Mouse (Mus musculus): ENCODE results near the gene Zfp784. TPM values are rescaled to one million over a fixed set of nuclear protein-coding genes. Genes with fewer than 3 reads are reported as not detected.
"Not testable (repeated sequence)": the region's sequence is repeated elsewhere in the genome, so short reads cannot be mapped to it uniquely, and the experiment has no call there.

Zfp784 gene
- total and polyA plus RNA-seq, 3 experiments = 1.3 to 2.7 (median 2.5) TPM

- H3K36me3 ChIP-seq (replicated peaks) = peaks cover 71% of the 10 kb centered on the region
- H3K27me3 ChIP-seq (ENCODE audit: insufficient read depth, low read length) = no peaks in the 10 kb centered on the region
- H3K9me3 ChIP-seq (replicated peaks) = no peaks in the 10 kb centered on the region
- peak overlapping the region; percentile 98 for H3K4me3 ChIP-seq (ENCODE audit: low read depth, low read length)
- TF ChIP-seq GATA2 (IDR thresholded peaks at IDR 0.05; ENCODE audit: borderline replicate concordance, low read depth, low read length) = no peak
- no peak for TF ChIP-seq GATA1 (IDR thresholded peaks at IDR 0.05; ENCODE audit: borderline replicate concordance, low read length)
- TF ChIP-seq TAL1 (conservative IDR thresholded peaks at IDR 0.05; ENCODE audit: low read depth, low read length) = no peak
- no peak for TF ChIP-seq POLR2AphosphoS5 (IDR thresholded peaks at IDR 0.05; ENCODE audit: insufficient replicate concordance, low read depth, low read length)
- TF ChIP-seq CTCF (IDR thresholded peaks at IDR 0.05; ENCODE audit: low read depth, low read length) = no peak
- ATAC-seq (ENCODE audit: extremely low read depth, insufficient number of reproducible peaks, low FRiP score, poor library complexity, severe bottlenecking) (no peak), DNase-seq (ENCODE audit: low spot score) (no peak)
- peaks cover 69% of the 10 kb centered on the region for H3K4me1 ChIP-seq (ENCODE audit: insufficient read depth, low read depth, low read length)
These were observed 43.0 kb upstream of the Zfp784 start for GRCm38 (mm10) chr7:5081241-5081640.

DNA sequence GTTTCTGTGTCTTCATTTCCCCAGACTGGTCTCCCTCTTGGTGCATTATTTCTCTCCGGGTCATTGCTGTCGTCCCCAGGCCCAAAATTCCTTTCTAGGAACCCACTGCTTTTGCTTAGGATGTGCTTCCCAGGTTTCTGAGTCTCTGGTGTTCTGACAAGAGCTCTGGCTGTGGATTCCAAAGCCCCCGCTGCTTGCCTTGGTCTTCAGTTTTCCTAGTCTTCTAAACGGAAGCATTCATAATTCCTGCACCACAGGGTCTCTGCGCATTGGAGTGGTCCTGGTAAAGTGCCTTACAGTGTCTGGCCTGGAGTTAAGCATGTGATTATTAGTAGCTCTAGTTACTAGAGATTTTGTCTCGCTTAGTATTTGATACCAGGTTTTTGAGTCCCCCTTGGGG lies 42.6 kb upstream of the Zfp784 start:
- H3K27me3 ChIP-seq (ENCODE audit: insufficient read depth, low read length) = no peaks in the 10 kb centered on the region
- no peaks in the 10 kb centered on the region for H3K9me3 ChIP-seq (replicated peaks)
- no peak for DNase-seq (ENCODE audit: low spot score)
- TF ChIP-seq GATA1 (IDR thresholded peaks at IDR 0.05; ENCODE audit: borderline replicate concordance, low read length) = no peak
- TF ChIP-seq POLR2AphosphoS5 (IDR thresholded peaks at IDR 0.05; ENCODE audit: insufficient replicate concordance, low read depth, low read length) = no peak
- no peak for TF ChIP-seq TAL1 (conservative IDR thresholded peaks at IDR 0.05; ENCODE audit: low read depth, low read length)
- no peak for TF ChIP-seq GATA2 (IDR thresholded peaks at IDR 0.05; ENCODE audit: borderline replicate concordance, low read depth, low read length)
- TF ChIP-seq CTCF (IDR thresholded peaks at IDR 0.05; ENCODE audit: low read depth, low read length) = no peak
- peaks cover 68% of the 10 kb centered on the region for H3K4me1 ChIP-seq (ENCODE audit: insufficient read depth, low read depth, low read length)
- H3K36me3 ChIP-seq (replicated peaks) = peaks cover 70% of the 10 kb centered on the region
- peak overlapping the region; percentile 98 for H3K4me3 ChIP-seq (ENCODE audit: low read depth, low read length)
- no peak for ATAC-seq (ENCODE audit: extremely low read depth, insufficient number of reproducible peaks, low FRiP score, poor library complexity, severe bottlenecking)

DNA sequence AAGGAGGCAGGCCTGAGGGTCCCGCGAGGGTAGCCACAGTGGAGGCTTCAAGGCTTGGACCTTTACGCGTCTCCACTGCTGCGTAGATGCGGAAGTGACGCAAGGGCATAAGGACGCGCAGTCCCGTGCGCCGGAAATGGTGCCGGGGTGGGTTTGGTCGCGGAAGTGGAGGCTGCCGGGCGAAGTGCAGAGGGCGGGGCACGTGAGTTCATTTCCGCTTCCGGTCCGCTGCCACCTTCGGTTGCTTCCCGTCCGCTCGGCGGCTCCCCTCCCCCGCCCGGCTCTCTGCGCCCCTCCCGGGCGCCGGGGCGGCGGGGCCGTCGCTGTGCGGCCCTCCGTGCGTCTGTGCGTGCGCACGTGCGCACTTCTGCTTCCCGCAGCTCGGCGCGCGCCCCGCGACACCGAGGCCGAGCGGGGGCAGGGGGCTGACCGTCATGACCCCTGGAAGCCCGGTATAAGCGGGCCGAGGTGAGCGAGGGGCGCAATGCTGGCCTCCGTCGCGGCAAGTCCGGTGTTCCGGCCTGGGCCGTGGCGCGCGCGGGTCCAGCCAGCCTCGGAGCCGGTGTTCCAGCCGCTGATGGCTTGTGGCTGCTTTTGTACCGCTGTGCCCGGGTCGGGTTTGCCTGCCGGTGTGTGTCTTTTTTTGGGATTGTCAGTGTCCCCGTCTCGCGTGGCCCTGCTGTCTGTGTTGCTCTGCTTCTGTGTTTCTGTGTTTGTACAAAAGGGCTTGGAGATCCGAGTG lies 41.9 kb upstream of the Zfp784 start, which contains the start of gene Epn1:
Epn1 (plus strand) TSS at position 226 of the 742 bp plus-strand sequence.
- H3K9me3 ChIP-seq (replicated peaks) = no peaks in the 10 kb centered on the region
- ATAC-seq (ENCODE audit: extremely low read depth, insufficient number of reproducible peaks, low FRiP score, poor library complexity, severe bottlenecking) (peak; percentile 69), DNase-seq (ENCODE audit: low spot score) (peak; percentile 85)
- peaks cover 68% of the 10 kb centered on the region for H3K4me1 ChIP-seq (ENCODE audit: insufficient read depth, low read depth, low read length)
- peak within 1 kb of the TSS; percentile 98 for H3K4me3 ChIP-seq (ENCODE audit: low read depth, low read length)
- TF ChIP-seq POLR2AphosphoS5 (IDR thresholded peaks at IDR 0.05; ENCODE audit: insufficient replicate concordance, low read depth, low read length) = peak; percentile 75; the same call in 1 of the 2 replicates
- no peak for TF ChIP-seq GATA1 (IDR thresholded peaks at IDR 0.05; ENCODE audit: borderline replicate concordance, low read length)
- no peak for TF ChIP-seq TAL1 (conservative IDR thresholded peaks at IDR 0.05; ENCODE audit: low read depth, low read length)
- H3K27me3 ChIP-seq (ENCODE audit: insufficient read depth, low read length) = no peaks in the 10 kb centered on the region
- H3K36me3 ChIP-seq (replicated peaks) = peaks cover 69% of the 10 kb centered on the region

DNA sequence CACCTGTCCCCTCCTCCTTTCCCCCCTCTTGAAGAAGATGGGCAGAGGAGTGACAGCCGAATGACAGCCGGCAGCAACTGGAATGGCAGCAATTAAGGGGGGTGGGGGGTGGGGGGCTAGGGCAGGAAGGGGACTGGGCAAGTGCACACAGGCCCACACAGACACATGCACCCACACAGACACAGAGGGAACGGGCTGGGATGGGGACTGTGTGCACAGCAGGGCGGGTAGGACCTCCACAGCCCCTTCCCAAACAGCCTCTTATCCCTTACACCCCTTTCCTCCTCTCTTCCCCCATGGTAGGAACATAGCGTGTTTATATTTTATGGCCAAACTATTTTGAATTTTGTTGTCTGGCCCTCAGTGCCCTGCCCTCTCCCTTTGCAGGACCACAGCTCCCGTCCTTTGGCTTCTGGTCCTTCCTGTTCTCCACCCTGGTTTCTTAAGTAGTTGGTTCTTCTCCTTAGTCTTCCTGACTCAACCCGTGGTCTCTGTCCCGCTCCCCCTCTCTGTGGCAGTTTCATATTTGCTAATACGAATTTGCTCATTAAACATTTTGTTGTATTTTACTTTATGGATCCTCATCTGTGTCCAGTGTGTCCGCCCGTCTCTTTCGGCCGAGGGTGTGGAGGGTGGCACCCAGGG lies 41.2 kb upstream of the Zfp784 start:
- H3K4me3 ChIP-seq (ENCODE audit: low read depth, low read length) = peak overlapping the region; percentile 98
- ATAC-seq (ENCODE audit: extremely low read depth, insufficient number of reproducible peaks, low FRiP score, poor library complexity, severe bottlenecking); H3K27me3 ChIP-seq (ENCODE audit: insufficient read depth, low read length); DNase-seq (ENCODE audit: low spot score); H3K9me3 ChIP-seq (replicated peaks): not testable (repeated sequence)
- H3K36me3 ChIP-seq (replicated peaks) = peaks cover 69% of the 10 kb centered on the region
- peaks cover 68% of the 10 kb centered on the region for H3K4me1 ChIP-seq (ENCODE audit: insufficient read depth, low read depth, low read length)

GRCm38 (mm10) chr7:5076931-5077330 lies 38.7 kb upstream of the Zfp784 start:
- H3K4me3 ChIP-seq (ENCODE audit: low read depth, low read length) = no peak overlapping the region
- ATAC-seq (ENCODE audit: extremely low read depth, insufficient number of reproducible peaks, low FRiP score, poor library complexity, severe bottlenecking) (peak; percentile 74), DNase-seq (ENCODE audit: low spot score) (peak; percentile 48)
- no peak for TF ChIP-seq GATA2 (IDR thresholded peaks at IDR 0.05; ENCODE audit: borderline replicate concordance, low read depth, low read length)
- no peak for TF ChIP-seq GATA1 (IDR thresholded peaks at IDR 0.05; ENCODE audit: borderline replicate concordance, low read length)
- peak; percentile 75 for TF ChIP-seq TAL1 (conservative IDR thresholded peaks at IDR 0.05; ENCODE audit: low read depth, low read length)
- H3K27me3 ChIP-seq (ENCODE audit: insufficient read depth, low read length) = no peaks in the 10 kb centered on the region
- peaks cover 73% of the 10 kb centered on the region for H3K4me1 ChIP-seq (ENCODE audit: insufficient read depth, low read depth, low read length)
- H3K36me3 ChIP-seq (replicated peaks) = peaks cover 74% of the 10 kb centered on the region
- no peaks in the 10 kb centered on the region for H3K9me3 ChIP-seq (replicated peaks)

- Histone ChIP-seq H3K9me3 (replicated peaks) (no peaks in the 10 kb centered on the region), H3K27me3 (ENCODE audit: insufficient read depth, low read length) (no peaks in the 10 kb centered on the region), H3K4me1 (ENCODE audit: insufficient read depth, low read depth, low read length) (peaks cover 87% of the 10 kb centered on the region), H3K36me3 (replicated peaks) (peaks cover 92% of the 10 kb centered on the region), H3K4me3 (ENCODE audit: low read depth, low read length) (no peak overlapping the region; the same call in 1 of the 2 replicates)
- ATAC-seq (ENCODE audit: extremely low read depth, insufficient number of reproducible peaks, low FRiP score, poor library complexity, severe bottlenecking) (no peak), DNase-seq (ENCODE audit: low spot score) (no peak)
- no peak for TF ChIP-seq CTCF (IDR thresholded peaks at IDR 0.05; ENCODE audit: low read depth, low read length)
- no peak for TF ChIP-seq POLR2AphosphoS5 (IDR thresholded peaks at IDR 0.05; ENCODE audit: insufficient replicate concordance, low read depth, low read length)
These were observed 36.7 kb upstream of the Zfp784 start for GRCm38 (mm10) chr7:5074984-5075383.

Data from G1E (cell line).